ENCODE assay signal across 13 mouse cellular contexts in the genomic region with DNA sequence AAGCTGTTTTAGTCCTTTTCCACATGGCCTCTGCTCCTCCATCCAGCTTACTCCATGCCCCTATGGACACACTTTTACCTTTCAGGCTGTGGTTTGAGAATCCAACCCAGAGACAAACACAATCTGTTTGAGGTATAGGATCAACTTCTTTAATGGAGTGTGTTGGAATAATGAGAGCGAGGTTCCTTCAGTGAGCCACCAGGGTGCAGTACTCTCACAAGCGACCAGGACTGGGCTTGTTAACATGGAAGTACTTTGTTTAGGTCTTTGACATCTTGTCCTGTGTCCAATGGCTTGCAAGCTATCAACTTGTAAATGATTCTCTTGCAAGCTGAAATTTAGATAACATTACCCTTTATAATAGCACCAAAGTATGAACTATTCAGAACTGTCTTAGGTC.
DNase-seq lines count a peak whose midpoint lies in the region; TF ChIP-seq lines count a peak whose summit lies in the region.
"Had no signal": no experiment of that assay in that cellular context is flagged by ENCODE, and none has a peak within 500 bp of the region (broad histone marks: within the 10 kb centered on the region; RNA-seq: fewer than 3 reads in every experiment).

No protein-coding gene starts in this region.

- H3K4me3 ChIP-seq in cerebellum, adult 2 months (replicated peaks; ENCODE audit: insufficient read depth, low read depth, low read length): no peak overlapping the region
- no peak overlapping the region for H3K4me3 ChIP-seq in left cerebral cortex, adult 2 months
- no peak overlapping the region for H3K4me3 ChIP-seq in embryonic fibroblast, embryonic 13.5 days (ENCODE audit: insufficient read depth, low read length)
- H3K4me3 ChIP-seq in embryonic facial prominence, embryonic 10.5 days: no peak overlapping the region
- H3K4me3 ChIP-seq: erythroblast, embryonic 14.5 days had no signal

- intact Hi-C loops in left cerebral cortex, adult 2 months (cut with DNase I): loop anchor here (5.0 kb wide), 1 partner anchor 94 kb away; no protein-coding TSS in a partner anchor

- H3K27me3 ChIP-seq in cerebellum, adult 2 months (ENCODE audit: control insufficient read depth, insufficient read depth, low read length): no peaks in the 10 kb centered on the region
- H3K27me3 ChIP-seq in embryonic facial prominence, embryonic 10.5 days (replicated peaks; ENCODE audit: low read depth, poor library complexity, severe bottlenecking): peaks cover 42% of the 10 kb centered on the region

- no peak for TF ChIP-seq POLR2A in cerebellum, adult 2 months (IDR thresholded peaks at IDR 0.05; ENCODE audit: borderline replicate concordance, insufficient read depth, low read length)
- no peak for TF ChIP-seq POLR2A in embryonic fibroblast, embryonic 13.5 days (IDR thresholded peaks at IDR 0.05; ENCODE audit: low read depth, low read length)

- H3K27ac ChIP-seq in cerebellum, adult 2 months (ENCODE audit: insufficient read depth, low read length): no peak overlapping the region
- H3K27ac ChIP-seq in left cerebral cortex, adult 2 months: no peak overlapping the region
- H3K27ac ChIP-seq in embryonic fibroblast, embryonic 13.5 days (ENCODE audit: insufficient read depth, low read length): no peak overlapping the region
- no peak overlapping the region for H3K27ac ChIP-seq in embryonic facial prominence, embryonic 10.5 days (replicated peaks)

- WGBS in cerebellum, adult 2 months: 75% methylated on average over 2 of the region's 2 CpGs
- 43% methylated on average over 2 of the region's 2 CpGs for WGBS in embryonic facial prominence, embryonic 10.5 days

- H3K36me3 ChIP-seq in embryonic facial prominence, embryonic 10.5 days (replicated peaks): no peaks in the 10 kb centered on the region

- H3K4me1 ChIP-seq in cerebellum, adult 2 months (ENCODE audit: control insufficient read depth, insufficient read depth, low read length): peaks cover 52% of the 10 kb centered on the region
- no peaks in the 10 kb centered on the region for H3K4me1 ChIP-seq in embryonic fibroblast, embryonic 13.5 days (ENCODE audit: control insufficient read depth, insufficient read depth, low read length)
- peaks cover 9% of the 10 kb centered on the region for H3K4me1 ChIP-seq in embryonic facial prominence, embryonic 10.5 days

- TF ChIP-seq CTCF in cerebellum, adult 2 months (IDR thresholded peaks at IDR 0.05; ENCODE audit: borderline replicate concordance, insufficient read depth, low read depth, low read length): peak; percentile 33; the same call in 1 of the 2 replicates
- peak; percentile 49 for TF ChIP-seq CTCF in left cerebral cortex, adult 2 months (IDR thresholded peaks at IDR 0.05)
- peak; percentile 25; the same call in 1 of the 2 replicates for TF ChIP-seq CTCF in embryonic fibroblast, embryonic 13.5 days (IDR thresholded peaks at IDR 0.05; ENCODE audit: borderline replicate concordance, insufficient read depth, low read length)

- DNase-seq in cerebellum, adult 2 months: no peak
- DNase-seq in cerebellum, adult 11-12 months: no peak
- DNase-seq in left cerebral cortex, adult 2 months (ENCODE audit: extremely low spot score in 1 of 2, low spot score in 2 of 2): no peak
- no peak for DNase-seq in left cerebral cortex, adult 9 months (ENCODE audit: low spot score in 2 of 2)
- peak; percentile 35 for DNase-seq in ES-CJ7 (ENCODE audit: low read depth, low spot score)
- DNase-seq in spleen, adult 12 weeks (ENCODE audit: low spot score): no peak
- no peak for DNase-seq in embryonic facial prominence, embryonic 10.5 days (ENCODE audit: low spot score)
- DNase-seq: adrenal gland, adult 2 months; cerebellum, adult 9-11 months; kidney, adult 8-10 months; thymus, postnatal 36 days had no signal

- H3K9me3 ChIP-seq in embryonic facial prominence, embryonic 10.5 days: no peaks in the 10 kb centered on the region
